Mouse (Mus musculus): Measurements from ENCODE around the gene Elovl5.

Elovl5 gene

GRCm38 (mm10) chr9:77917074-77917621 is at the start of gene Elovl5:
Gene Elovl5 (plus strand): TSS chr9:77917364.
- peak; percentile 98 to 99 for DNase-seq

- no peak for DNase-seq
Measured at GRCm38 (mm10) chr9:77891501-77891900, 25.7 kb upstream of the Elovl5 start.

GRCm38 (mm10) chr9:77898551-77898950 is 18.6 kb upstream of the Elovl5 start:
- DNase-seq = no peak

- no peak for DNase-seq
Measured at GRCm38 (mm10) chr9:77904133-77904532, 13.0 kb upstream of the Elovl5 start.

GRCm38 (mm10) chr9:77909572-77910269 is 7.4 kb upstream of the Elovl5 start:
- peak in 1 of 2 experiments; percentile 45 for DNase-seq

GRCm38 (mm10) chr9:77910270-77911240 is 6.6 kb upstream of the Elovl5 start:
- peak; percentile 96 for DNase-seq

GRCm38 (mm10) chr9:77911508-77912229 is 5.5 kb upstream of the Elovl5 start:
- DNase-seq = no peak

- DNase-seq = no peak
Measured at GRCm38 (mm10) chr9:77912246-77912645, 4.9 kb upstream of the Elovl5 start.

- DNase-seq = no peak
Measured at GRCm38 (mm10) chr9:77914616-77915015, 2.5 kb upstream of the Elovl5 start.

GRCm38 (mm10) chr9:77915791-77916190 is 1.4 kb upstream of the Elovl5 start:
- no peak for DNase-seq

- DNase-seq = peak in 1 of 2 experiments; percentile 41
Measured at GRCm38 (mm10) chr9:77917622-77918131, 513 bp downstream of the Elovl5 start.

GRCm38 (mm10) chr9:77918211-77918610 is 1.0 kb downstream of the Elovl5 start:
- DNase-seq = no peak

- no peak for DNase-seq
Measured at GRCm38 (mm10) chr9:77918961-77919670, 2.0 kb downstream of the Elovl5 start.

GRCm38 (mm10) chr9:77920481-77920880 is 3.3 kb downstream of the Elovl5 start:
- no peak for DNase-seq

- DNase-seq = no peak
Measured at GRCm38 (mm10) chr9:77921366-77922260, 4.4 kb downstream of the Elovl5 start.

- DNase-seq = peak in 1 of 2 experiments; percentile 65
Measured at GRCm38 (mm10) chr9:77923774-77924173, 6.6 kb downstream of the Elovl5 start.

GRCm38 (mm10) chr9:77924199-77924598 is 7.0 kb downstream of the Elovl5 start:
- no peak for DNase-seq

GRCm38 (mm10) chr9:77926151-77926550 is 9.0 kb downstream of the Elovl5 start:
- DNase-seq = no peak

- DNase-seq = no peak
Measured at GRCm38 (mm10) chr9:77926911-77927310, 9.7 kb downstream of the Elovl5 start.

GRCm38 (mm10) chr9:77927431-77927830 is 10.3 kb downstream of the Elovl5 start:
- no peak for DNase-seq

- DNase-seq = no peak
Measured at GRCm38 (mm10) chr9:77928769-77929168, 11.6 kb downstream of the Elovl5 start.
